In genomic region chr11:20604119-20604518, GRCm38 (mm10) we compare ENCODE assay signal across 16 mouse cellular contexts.
DNase-seq lines count a peak whose midpoint lies in the region; ATAC-seq lines count a peak whose summit lies in the region.
"Had no signal": no experiment of that assay in that cellular context is flagged by ENCODE, and none has a peak within 500 bp of the region (broad histone marks: within the 10 kb centered on the region; RNA-seq: fewer than 3 reads in every experiment).

No protein-coding gene starts in this region.

- intact Hi-C loops in heart, postnatal 36 days (cut with DNase I), result no loop called here

- H3K9me3 ChIP-seq in hindbrain, embryonic 11.5 days (ENCODE audit: control insufficient read depth, low read length), result no peaks in the 10 kb centered on the region
- no peaks in the 10 kb centered on the region for H3K9me3 ChIP-seq in hindbrain, embryonic 16.5 days (ENCODE audit: control insufficient read depth, low read length)
- no peaks in the 10 kb centered on the region for H3K9me3 ChIP-seq in neural tube, embryonic 13.5 days
- H3K9me3 ChIP-seq: forebrain, embryonic 12.5 days had no signal

- H3K4me2 ChIP-seq in hindbrain, embryonic 11.5 days (replicated peaks; ENCODE audit: low read depth, low read length), result no peak overlapping the region
- no peak overlapping the region for H3K4me2 ChIP-seq in hindbrain, embryonic 16.5 days (ENCODE audit: low read length)
- H3K4me2 ChIP-seq in neural tube, embryonic 13.5 days, result no peak overlapping the region
- H3K4me2 ChIP-seq: forebrain, embryonic 12.5 days; liver, embryonic 11.5 days had no signal

- 87% methylated on average over 4 of the region's 4 CpGs for WGBS in hindbrain, embryonic 11.5 days
- 74% methylated on average over 4 of the region's 4 CpGs for WGBS in hindbrain, embryonic 16.5 days
- WGBS in neural tube, embryonic 13.5 days, result 74% methylated on average over 4 of the region's 4 CpGs

- H3K4me3 ChIP-seq in hindbrain, embryonic 11.5 days (ENCODE audit: low read depth, low read length), result no peak overlapping the region
- H3K4me3 ChIP-seq in hindbrain, embryonic 16.5 days (ENCODE audit: low read length), result no peak overlapping the region
- H3K4me3 ChIP-seq in neural tube, embryonic 13.5 days, result no peak overlapping the region
- H3K4me3 ChIP-seq: forebrain, embryonic 12.5 days had no signal

- no peaks in the 10 kb centered on the region for H3K27me3 ChIP-seq in hindbrain, embryonic 11.5 days (ENCODE audit: control insufficient read depth, insufficient read depth, low read length)
- H3K27me3 ChIP-seq in hindbrain, embryonic 16.5 days (replicated peaks; ENCODE audit: control insufficient read depth, insufficient read depth, low read length), result no peaks in the 10 kb centered on the region
- no peaks in the 10 kb centered on the region for H3K27me3 ChIP-seq in neural tube, embryonic 13.5 days
- H3K27me3 ChIP-seq: forebrain, embryonic 12.5 days had no signal

- no peaks in the 10 kb centered on the region for H3K36me3 ChIP-seq in hindbrain, embryonic 11.5 days (ENCODE audit: control insufficient read depth, insufficient read depth, low read length)
- no peaks in the 10 kb centered on the region for H3K36me3 ChIP-seq in hindbrain, embryonic 16.5 days (ENCODE audit: control insufficient read depth, insufficient read depth, low read length)
- H3K36me3 ChIP-seq in neural tube, embryonic 13.5 days, result no peaks in the 10 kb centered on the region
- H3K36me3 ChIP-seq: forebrain, embryonic 12.5 days had no signal

- 0 out of 2 replicates have a peak overlapping the region, but pooled peaks have one; percentile 88 for H3K27ac ChIP-seq in hindbrain, embryonic 11.5 days (ENCODE audit: low read depth, low read length)
- H3K27ac ChIP-seq in hindbrain, embryonic 16.5 days (ENCODE audit: low read depth, low read length), result no peak overlapping the region
- H3K27ac ChIP-seq in neural tube, embryonic 13.5 days (replicated peaks), result peak overlapping the region; percentile 81
- H3K27ac ChIP-seq: forebrain, embryonic 12.5 days had no signal

- ATAC-seq in hindbrain, embryonic 11.5 days (ENCODE audit: low FRiP score), result no peak
- ATAC-seq in hindbrain, embryonic 16.5 days, result no peak
- ATAC-seq in neural tube, embryonic 13.5 days (ENCODE audit: low read depth), result no peak

- no peaks in the 10 kb centered on the region for H3K4me1 ChIP-seq in hindbrain, embryonic 11.5 days (replicated peaks; ENCODE audit: control insufficient read depth, insufficient read depth, low read length)
- peaks cover 2% of the 10 kb centered on the region; the same call in 1 of the 2 replicates for H3K4me1 ChIP-seq in hindbrain, embryonic 16.5 days (ENCODE audit: control insufficient read depth, insufficient read depth, low read depth, low read length)
- H3K4me1 ChIP-seq in neural tube, embryonic 13.5 days (replicated peaks), result peaks cover 25% of the 10 kb centered on the region

- DNase-seq in heart, adult 11 months, result peak; percentile 61
- DNase-seq in heart, postnatal 36 days, result no peak
- DNase-seq in hindbrain, embryonic 11.5 days (ENCODE audit: low spot score), result peak; percentile 10
- DNase-seq in neural tube, embryonic 10.5 days (ENCODE audit: extremely low spot score, low spot score), result no peak
- DNase-seq in kidney, postnatal 25 days, result no peak
- DNase-seq in liver, result no peak
- DNase-seq: adrenal gland, adult 8-10 months; cerebellum, adult 8-10 months; kidney, adult 11 months; layer of hippocampus, postnatal 36 days; lung, adult 2 months; thymus, postnatal 14 days had no signal

- no peak overlapping the region for H3K9ac ChIP-seq in hindbrain, embryonic 11.5 days (ENCODE audit: low read depth, low read length)
- no peak overlapping the region for H3K9ac ChIP-seq in hindbrain, embryonic 16.5 days (ENCODE audit: low read depth, low read length)
- no peak overlapping the region for H3K9ac ChIP-seq in neural tube, embryonic 13.5 days
- H3K9ac ChIP-seq: forebrain, embryonic 12.5 days had no signal

Comparison
In these comparisons a context has a peak if more than half of its experiments do, and no peak if none do; other contexts are left out.
1. DNase-seq: peak in heart, adult 11 months (single experiment) and hindbrain, embryonic 11.5 days (single experiment); none in heart, postnatal 36 days (0 of 2), neural tube, embryonic 10.5 days (single experiment), kidney, postnatal 25 days (0 of 2) and liver (single experiment).